Mouse (Mus musculus): ENCODE data around the gene Tns3.

GRCm38 (mm10) chr11:8701400-8701799 is 37.1 kb upstream of the Tns3 start:
- no peak for TF ChIP-seq CTCF (IDR thresholded peaks at IDR 0.05; ENCODE audit: low read depth, low read length)
- TF ChIP-seq GATA1 (IDR thresholded peaks at IDR 0.05; ENCODE audit: borderline replicate concordance, low read length) = no peak
- TF ChIP-seq POLR2AphosphoS5 (IDR thresholded peaks at IDR 0.05; ENCODE audit: insufficient replicate concordance, low read depth, low read length) = no peak

All from G1E (cell line).